Mouse (Mus musculus) liver, embryonic 13.5 days (tissue): ENCODE data around the gene Jmjd1c. TPM values are rescaled to one million over a fixed set of nuclear protein-coding genes. Genes with fewer than 3 reads are reported as not detected.

Source experiments
- ATAC-seq: fragments of 200-750 bp; cut with Nextera tagmentation; 2 replicates; pipeline ENCODE4 v1.8.0; 2017; ENCODE audit warnings: low read depth, mild to moderate bottlenecking, moderate number of reproducible peaks, moderate library complexity
- DNase-seq: peaks from one replicate; pipeline ENCODE4 v3.0.0; 2022
- H3K27ac ChIP-seq: fragments of 300-500 bp; sonication (generic); 2 replicates; pipeline ENCODE4 v1.5.1; 2015; ENCODE audit warnings: moderate library complexity, mild to moderate bottlenecking, inconsistent platforms
- H3K27me3 ChIP-seq: fragments of 300-500 bp; sonication (generic); 2 replicates; pipeline ENCODE4 v1.6.1; 2015; ENCODE audit warnings: mild to moderate bottlenecking, inconsistent platforms
- H3K36me3 ChIP-seq: fragments of 300-500 bp; sonication (generic); 2 replicates; pipeline ENCODE4 v1.6.1; 2015; ENCODE audit warnings: mild to moderate bottlenecking, inconsistent platforms
- H3K4me1 ChIP-seq: fragments of 300-500 bp; sonication (generic); replicated peaks from 2 replicates; pipeline ENCODE4 v1.6.1; 2015; ENCODE audit warnings: inconsistent platforms
- H3K4me2 ChIP-seq: fragments of 300-500 bp; sonication (generic); 2 replicates; pipeline ENCODE4 v1.6.1; 2015; ENCODE audit warnings: inconsistent platforms, mild to moderate bottlenecking, moderate library complexity
- H3K4me3 ChIP-seq: fragments of 300-500 bp; sonication (generic); replicated peaks from 2 replicates; pipeline ENCODE4 v1.5.1; 2015; ENCODE audit warnings: mild to moderate bottlenecking, inconsistent platforms
- H3K9ac ChIP-seq: fragments of 300-500 bp; sonication (generic); 2 replicates; pipeline ENCODE4 v1.6.1; 2015; ENCODE audit warnings: mild to moderate bottlenecking, inconsistent platforms
- H3K9me3 ChIP-seq: fragments of 300-500 bp; sonication (generic); replicated peaks from 2 replicates; pipeline ENCODE4 v1.6.1; 2016; ENCODE audit warnings: inconsistent platforms
- WGBS: fragments of 180-500 bp; shearing (Covaris S2); methylation state at CpG from one replicate; pipeline ENCODE4 v1.1.7; 2015; ENCODE audit not compliant: insufficient replicate concordance; 5-methylcytosine and 5-hydroxymethylcytosine counted together
- polyA plus RNA-seq: library from polyadenylated mRNA; unstranded; fragments of >200 nt; fragmentation: Nextera tagmentation; extraction: Ambion mirVana; gene quantifications from 2 replicates; pipeline ENCODE4 v1.2.1, GENCODE M21; 2015

Jmjd1c gene
- polyA plus RNA-seq, 1 experiment from 2014 or later = 10.4 TPM

GRCm38 (mm10) chr10:67144269-67144668 lies 48.3 kb downstream of the Jmjd1c start:
- no peaks in the 10 kb centered on the region for H3K27me3 ChIP-seq
- H3K4me1 ChIP-seq = no peaks in the 10 kb centered on the region
- no peak overlapping the region for H3K4me2 ChIP-seq
- H3K36me3 ChIP-seq = no peaks in the 10 kb centered on the region
- 67% methylated on average over 2 of the region's 2 CpGs for WGBS
- no peak overlapping the region for H3K9ac ChIP-seq
- DNase-seq (no peak), ATAC-seq (no peak)
- no peak overlapping the region for H3K4me3 ChIP-seq
- no peak overlapping the region for H3K27ac ChIP-seq
- H3K9me3 ChIP-seq = no peaks in the 10 kb centered on the region

DNA sequence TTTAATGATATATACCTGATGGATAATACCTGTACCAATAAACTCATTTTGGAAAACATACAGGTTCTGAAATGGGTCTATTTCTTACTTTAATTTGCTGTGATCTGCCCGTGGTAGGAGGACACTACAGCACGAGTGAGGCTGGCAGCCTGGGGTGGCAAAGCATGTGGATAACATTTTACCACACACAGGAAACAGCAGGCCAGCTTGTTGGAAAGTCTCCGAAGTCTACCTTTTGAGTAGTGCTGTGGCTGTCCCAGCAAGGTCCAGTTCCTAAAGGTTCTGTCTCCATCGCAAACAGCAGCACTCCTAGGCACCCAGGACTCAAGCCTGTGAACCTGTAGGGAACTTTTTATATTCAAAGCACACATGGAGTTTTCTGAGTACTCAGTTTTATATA lies 49.7 kb downstream of the Jmjd1c start:
- no peak overlapping the region for H3K9ac ChIP-seq
- H3K4me2 ChIP-seq = no peak overlapping the region
- H3K36me3 ChIP-seq = no peaks in the 10 kb centered on the region
- H3K27ac ChIP-seq = no peak overlapping the region
- no peak overlapping the region for H3K4me3 ChIP-seq
- ATAC-seq = no peak
- WGBS = 56% methylated on average over 4 of the region's 4 CpGs
- H3K27me3 ChIP-seq = no peaks in the 10 kb centered on the region
- no peaks in the 10 kb centered on the region for H3K4me1 ChIP-seq
- no peaks in the 10 kb centered on the region for H3K9me3 ChIP-seq
- DNase-seq = no peak

- H3K4me1 ChIP-seq = no peaks in the 10 kb centered on the region; the same call in 1 of the 2 replicates
- H3K9ac ChIP-seq = no peak overlapping the region
- H3K27me3 ChIP-seq = no peaks in the 10 kb centered on the region
- DNase-seq (no peak), ATAC-seq (no peak)
- H3K36me3 ChIP-seq = no peaks in the 10 kb centered on the region
- no peak overlapping the region for H3K4me2 ChIP-seq
- H3K27ac ChIP-seq = no peak overlapping the region
- no peak overlapping the region for H3K4me3 ChIP-seq
- H3K9me3 ChIP-seq = no peaks in the 10 kb centered on the region
- 75% methylated on average over 3 of the region's 3 CpGs for WGBS
Observed at GRCm38 (mm10) chr10:67151766-67152165, 55.8 kb downstream of the Jmjd1c start.

- H3K4me3 ChIP-seq = no peak overlapping the region
- H3K4me2 ChIP-seq = no peak overlapping the region
- DNase-seq (no peak), ATAC-seq (no peak)
- no peaks in the 10 kb centered on the region for H3K9me3 ChIP-seq
- 52% methylated on average over 3 of the region's 3 CpGs for WGBS
- no peak overlapping the region for H3K27ac ChIP-seq
- no peak overlapping the region for H3K9ac ChIP-seq
- H3K36me3 ChIP-seq = no peaks in the 10 kb centered on the region
- H3K27me3 ChIP-seq = no peaks in the 10 kb centered on the region
- no peaks in the 10 kb centered on the region; the same call in 1 of the 2 replicates for H3K4me1 ChIP-seq
Observed at GRCm38 (mm10) chr10:67154647-67155046, 58.7 kb downstream of the Jmjd1c start.

GRCm38 (mm10) chr10:67174049-67174448 lies 78.1 kb downstream of the Jmjd1c start:
- ATAC-seq (no peak), DNase-seq (no peak)
- Histone ChIP-seq H3K4me2 (no peak overlapping the region), H3K36me3 (no peaks in the 10 kb centered on the region), H3K4me3 (no peak overlapping the region), H3K27ac (no peak overlapping the region), H3K27me3 (no peaks in the 10 kb centered on the region), H3K4me1 (peaks cover 22% of the 10 kb centered on the region), H3K9me3 (no peaks in the 10 kb centered on the region), H3K9ac (no peak overlapping the region)
- 81% methylated on average over 1 of the region's 1 CpGs for WGBS

DNA sequence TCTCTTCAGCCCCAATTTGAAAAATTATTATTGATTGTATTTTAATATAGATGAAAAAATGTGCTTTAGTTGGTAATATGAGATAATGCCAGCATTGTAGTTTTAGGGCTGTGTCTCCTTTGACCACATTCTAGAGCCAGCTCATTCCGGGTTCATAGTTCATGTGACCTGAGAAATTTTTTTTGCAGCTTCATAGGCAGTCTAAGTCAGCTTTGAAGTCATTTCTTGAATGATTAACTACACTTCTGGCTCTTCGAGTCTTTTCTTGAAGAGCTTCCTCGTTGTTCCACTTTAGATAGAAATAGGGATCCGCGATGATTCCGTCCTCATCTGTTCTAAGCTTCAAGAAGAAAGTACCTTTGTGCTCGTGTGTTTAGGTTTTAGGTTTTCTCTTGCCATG lies 80.1 kb downstream of the Jmjd1c start:
- WGBS = 76% methylated on average over 7 of the region's 7 CpGs
- Histone ChIP-seq H3K4me2 (no peak overlapping the region), H3K27ac (no peak overlapping the region), H3K9ac (no peak overlapping the region), H3K4me1 (peaks cover 32% of the 10 kb centered on the region), H3K9me3 (no peaks in the 10 kb centered on the region), H3K27me3 (no peaks in the 10 kb centered on the region), H3K36me3 (no peaks in the 10 kb centered on the region), H3K4me3 (no peak overlapping the region)
- DNase-seq (no peak), ATAC-seq (no peak)

GRCm38 (mm10) chr10:67176932-67177331 lies 81.0 kb downstream of the Jmjd1c start:
- WGBS = 32% methylated on average over 3 of the region's 3 CpGs
- H3K4me1 ChIP-seq = peaks cover 39% of the 10 kb centered on the region
- no peaks in the 10 kb centered on the region for H3K36me3 ChIP-seq
- no peak overlapping the region for H3K9ac ChIP-seq
- H3K9me3 ChIP-seq = no peaks in the 10 kb centered on the region
- no peak for DNase-seq
- peak; percentile 71 for ATAC-seq
- no peak overlapping the region for H3K4me3 ChIP-seq
- H3K27me3 ChIP-seq = no peaks in the 10 kb centered on the region
- 0 out of 2 replicates have a peak overlapping the region, but pooled peaks have one; percentile 14 for H3K27ac ChIP-seq
- no peak overlapping the region for H3K4me2 ChIP-seq

GRCm38 (mm10) chr10:67177410-67177809 lies 81.5 kb downstream of the Jmjd1c start:
- Histone ChIP-seq H3K9ac (no peak overlapping the region), H3K9me3 (no peaks in the 10 kb centered on the region), H3K36me3 (no peaks in the 10 kb centered on the region), H3K27ac (peak overlapping the region; percentile 25; the same call in 1 of the 2 replicates), H3K27me3 (no peaks in the 10 kb centered on the region), H3K4me1 (peaks cover 40% of the 10 kb centered on the region), H3K4me2 (no peak overlapping the region), H3K4me3 (no peak overlapping the region)
- ATAC-seq (no peak), DNase-seq (no peak)
- 26% methylated on average over 4 of the region's 4 CpGs for WGBS

GRCm38 (mm10) chr10:67180021-67180420 lies 84.1 kb downstream of the Jmjd1c start:
- no peak for DNase-seq
- ATAC-seq = no peak
- Histone ChIP-seq H3K4me2 (no peak overlapping the region), H3K9ac (no peak overlapping the region), H3K9me3 (no peaks in the 10 kb centered on the region), H3K27me3 (no peaks in the 10 kb centered on the region), H3K4me3 (no peak overlapping the region), H3K27ac (no peak overlapping the region), H3K36me3 (no peaks in the 10 kb centered on the region), H3K4me1 (peaks cover 60% of the 10 kb centered on the region)
- 82% methylated on average over 8 of the region's 8 CpGs for WGBS

DNA sequence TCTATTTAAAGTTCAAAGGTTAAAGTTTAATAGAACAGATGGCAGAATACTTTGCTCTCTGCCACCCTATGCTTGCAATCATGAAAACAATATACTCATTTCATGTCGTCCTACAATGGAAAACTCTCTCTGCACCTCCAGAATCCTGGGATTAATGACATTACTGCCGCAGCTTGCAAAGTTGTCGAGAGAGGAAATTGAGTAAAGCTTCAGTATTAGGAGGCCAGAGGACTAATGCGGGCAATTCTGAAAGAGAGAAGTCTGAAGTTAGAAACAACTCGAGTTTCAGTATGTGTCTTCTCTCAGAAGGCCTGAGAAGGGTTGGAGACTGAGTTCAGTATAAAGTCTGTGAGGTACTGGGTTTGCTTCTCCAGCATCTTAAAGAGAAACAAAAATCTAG lies 84.9 kb downstream of the Jmjd1c start:
- no peaks in the 10 kb centered on the region for H3K9me3 ChIP-seq
- H3K4me1 ChIP-seq = peaks cover 60% of the 10 kb centered on the region
- no peak for ATAC-seq
- H3K4me3 ChIP-seq = no peak overlapping the region
- H3K27ac ChIP-seq = no peak overlapping the region
- WGBS = 60% methylated on average over 5 of the region's 5 CpGs
- H3K27me3 ChIP-seq = no peaks in the 10 kb centered on the region
- no peaks in the 10 kb centered on the region for H3K36me3 ChIP-seq
- H3K9ac ChIP-seq = no peak overlapping the region
- H3K4me2 ChIP-seq = no peak overlapping the region
- DNase-seq = no peak

GRCm38 (mm10) chr10:67182651-67183050 lies 86.7 kb downstream of the Jmjd1c start:
- Histone ChIP-seq H3K36me3 (no peaks in the 10 kb centered on the region), H3K9me3 (no peaks in the 10 kb centered on the region), H3K4me2 (peak overlapping the region; percentile 42), H3K9ac (no peak overlapping the region; the same call in 1 of the 2 replicates), H3K27me3 (no peaks in the 10 kb centered on the region), H3K4me1 (peaks cover 46% of the 10 kb centered on the region), H3K4me3 (no peak overlapping the region), H3K27ac (peak overlapping the region; percentile 83)
- no peak for ATAC-seq
- no peak for DNase-seq
- WGBS = 16% methylated on average over 3 of the region's 3 CpGs

DNA sequence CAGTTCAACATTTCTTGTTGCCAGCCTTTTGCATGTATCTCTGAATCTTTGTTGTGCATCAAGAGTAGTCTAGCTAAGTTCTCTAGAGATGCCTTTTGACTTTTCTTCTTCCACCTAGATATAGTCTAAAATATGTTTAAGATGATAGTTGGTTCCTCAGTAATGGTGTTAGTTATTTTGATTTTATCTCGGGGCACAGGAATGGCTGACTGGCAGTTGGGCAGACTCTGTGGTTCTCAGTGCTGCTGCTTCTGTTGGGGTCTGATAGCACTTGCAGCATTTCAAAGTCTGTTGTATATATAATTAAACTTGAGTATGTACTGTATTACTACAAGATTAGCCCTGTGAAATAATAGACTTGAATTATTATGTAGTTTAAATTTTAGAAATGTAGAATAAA lies 87.2 kb downstream of the Jmjd1c start:
- no peaks in the 10 kb centered on the region for H3K27me3 ChIP-seq
- H3K4me2 ChIP-seq = peak overlapping the region; percentile 42
- H3K27ac ChIP-seq = peak overlapping the region; percentile 83
- H3K9me3 ChIP-seq = no peaks in the 10 kb centered on the region
- no peak overlapping the region for H3K4me3 ChIP-seq
- ATAC-seq = peak; percentile 58
- peaks cover 47% of the 10 kb centered on the region for H3K4me1 ChIP-seq
- DNase-seq = peak; percentile 55
- H3K9ac ChIP-seq = no peak overlapping the region
- H3K36me3 ChIP-seq = no peaks in the 10 kb centered on the region
- 9% methylated on average over 1 of the region's 1 CpGs for WGBS
